Mouse (Mus musculus): ENCODE results near the gene Stat1. TPM values are rescaled to one million over a fixed set of nuclear protein-coding genes. Genes with fewer than 3 reads are reported as not detected.

Gene Stat1
- polyA plus RNA-seq, 1 experiment: 255 TPM

- no peak for TF ChIP-seq CTCF (IDR thresholded peaks at IDR 0.05; ENCODE audit: borderline replicate concordance, control insufficient read depth, extremely low read depth, insufficient read depth, low read length, poor library complexity)
- no peak for TF ChIP-seq POLR2A (IDR thresholded peaks at IDR 0.05; ENCODE audit: control insufficient read depth, extremely low read depth, insufficient read depth, low read length, poor library complexity)
- Histone ChIP-seq H3K36me3 (ENCODE audit: control insufficient read depth, insufficient read depth, low read length) (peaks cover 47% of the 10 kb centered on the region), H3K27ac (ENCODE audit: control insufficient read depth, insufficient read depth, low read length) (no peak overlapping the region), H3K4me1 (replicated peaks; ENCODE audit: control insufficient read depth, insufficient read depth, low read length) (peaks cover 10% of the 10 kb centered on the region), H3K27me3 (ENCODE audit: control insufficient read depth, insufficient read depth, low read length) (no peaks in the 10 kb centered on the region), H3K4me3 (ENCODE audit: control insufficient read depth, insufficient read depth, low read length) (no peak overlapping the region)
- 94% methylated on average over 3 of the region's 3 CpGs for WGBS
- DNase-seq: no peak
Observed at GRCm38 (mm10) chr1:52121052-52121451, 1.8 kb downstream of the Stat1 start.

GRCm38 (mm10) chr1:52124818-52125217, 5.6 kb downstream of the Stat1 start:
- H3K27ac ChIP-seq (ENCODE audit: control insufficient read depth, insufficient read depth, low read length): no peak overlapping the region
- H3K27me3 ChIP-seq (ENCODE audit: control insufficient read depth, insufficient read depth, low read length): no peaks in the 10 kb centered on the region
- WGBS: 87% methylated on average over 3 of the region's 3 CpGs
- peaks cover 9% of the 10 kb centered on the region for H3K4me1 ChIP-seq (replicated peaks; ENCODE audit: control insufficient read depth, insufficient read depth, low read length)
- H3K36me3 ChIP-seq (ENCODE audit: control insufficient read depth, insufficient read depth, low read length): peaks cover 77% of the 10 kb centered on the region
- no peak overlapping the region for H3K4me3 ChIP-seq (ENCODE audit: control insufficient read depth, insufficient read depth, low read length)
- no peak for DNase-seq
- TF ChIP-seq POLR2A (IDR thresholded peaks at IDR 0.05; ENCODE audit: control insufficient read depth, extremely low read depth, insufficient read depth, low read length, poor library complexity) (no peak), CTCF (IDR thresholded peaks at IDR 0.05; ENCODE audit: borderline replicate concordance, control insufficient read depth, extremely low read depth, insufficient read depth, low read length, poor library complexity) (no peak)

- TF ChIP-seq POLR2A (IDR thresholded peaks at IDR 0.05; ENCODE audit: control insufficient read depth, extremely low read depth, insufficient read depth, low read length, poor library complexity): no peak
- no peak for TF ChIP-seq CTCF (IDR thresholded peaks at IDR 0.05; ENCODE audit: borderline replicate concordance, control insufficient read depth, extremely low read depth, insufficient read depth, low read length, poor library complexity)
- Histone ChIP-seq H3K27me3 (ENCODE audit: control insufficient read depth, insufficient read depth, low read length) (no peaks in the 10 kb centered on the region), H3K36me3 (ENCODE audit: control insufficient read depth, insufficient read depth, low read length) (peaks cover 88% of the 10 kb centered on the region), H3K4me1 (replicated peaks; ENCODE audit: control insufficient read depth, insufficient read depth, low read length) (peaks cover 3% of the 10 kb centered on the region; the same call in 1 of the 2 replicates), H3K27ac (ENCODE audit: control insufficient read depth, insufficient read depth, low read length) (no peak overlapping the region), H3K4me3 (ENCODE audit: control insufficient read depth, insufficient read depth, low read length) (no peak overlapping the region)
- DNase-seq: no peak
- WGBS: 95% methylated on average over 6 of the region's 6 CpGs
Observed at GRCm38 (mm10) chr1:52127350-52127749, 8.1 kb downstream of the Stat1 start.

GRCm38 (mm10) chr1:52129794-52130193, 10.6 kb downstream of the Stat1 start:
- Histone ChIP-seq H3K27ac (ENCODE audit: control insufficient read depth, insufficient read depth, low read length) (no peak overlapping the region), H3K4me1 (replicated peaks; ENCODE audit: control insufficient read depth, insufficient read depth, low read length) (peaks cover 3% of the 10 kb centered on the region; the same call in 1 of the 2 replicates), H3K27me3 (ENCODE audit: control insufficient read depth, insufficient read depth, low read length) (no peaks in the 10 kb centered on the region), H3K4me3 (ENCODE audit: control insufficient read depth, insufficient read depth, low read length) (no peak overlapping the region), H3K36me3 (ENCODE audit: control insufficient read depth, insufficient read depth, low read length) (peaks cover 87% of the 10 kb centered on the region)
- TF ChIP-seq POLR2A (IDR thresholded peaks at IDR 0.05; ENCODE audit: control insufficient read depth, extremely low read depth, insufficient read depth, low read length, poor library complexity) (no peak), CTCF (IDR thresholded peaks at IDR 0.05; ENCODE audit: borderline replicate concordance, control insufficient read depth, extremely low read depth, insufficient read depth, low read length, poor library complexity) (no peak)
- DNase-seq: no peak
- WGBS: 60% methylated on average over 6 of the region's 6 CpGs

GRCm38 (mm10) chr1:52131787-52132377, 12.6 kb downstream of the Stat1 start:
- WGBS: 94% methylated on average over 11 of the region's 11 CpGs
- TF ChIP-seq POLR2A (IDR thresholded peaks at IDR 0.05; ENCODE audit: control insufficient read depth, extremely low read depth, insufficient read depth, low read length, poor library complexity) (no peak), CTCF (IDR thresholded peaks at IDR 0.05; ENCODE audit: borderline replicate concordance, control insufficient read depth, extremely low read depth, insufficient read depth, low read length, poor library complexity) (no peak)
- peaks cover 3% of the 10 kb centered on the region; the same call in 1 of the 2 replicates for H3K4me1 ChIP-seq (replicated peaks; ENCODE audit: control insufficient read depth, insufficient read depth, low read length)
- no peaks in the 10 kb centered on the region for H3K27me3 ChIP-seq (ENCODE audit: control insufficient read depth, insufficient read depth, low read length)
- peaks cover 87% of the 10 kb centered on the region for H3K36me3 ChIP-seq (ENCODE audit: control insufficient read depth, insufficient read depth, low read length)
- no peak overlapping the region for H3K4me3 ChIP-seq (ENCODE audit: control insufficient read depth, insufficient read depth, low read length)
- DNase-seq: no peak
- H3K27ac ChIP-seq (ENCODE audit: control insufficient read depth, insufficient read depth, low read length): no peak overlapping the region

GRCm38 (mm10) chr1:52133254-52133653, 14.0 kb downstream of the Stat1 start:
- no peak overlapping the region for H3K4me3 ChIP-seq (ENCODE audit: control insufficient read depth, insufficient read depth, low read length)
- 96% methylated on average over 8 of the region's 8 CpGs for WGBS
- H3K27ac ChIP-seq (ENCODE audit: control insufficient read depth, insufficient read depth, low read length): no peak overlapping the region
- no peak for TF ChIP-seq POLR2A (IDR thresholded peaks at IDR 0.05; ENCODE audit: control insufficient read depth, extremely low read depth, insufficient read depth, low read length, poor library complexity)
- TF ChIP-seq CTCF (IDR thresholded peaks at IDR 0.05; ENCODE audit: borderline replicate concordance, control insufficient read depth, extremely low read depth, insufficient read depth, low read length, poor library complexity): no peak
- no peak for DNase-seq
- H3K27me3 ChIP-seq (ENCODE audit: control insufficient read depth, insufficient read depth, low read length): no peaks in the 10 kb centered on the region
- H3K4me1 ChIP-seq (replicated peaks; ENCODE audit: control insufficient read depth, insufficient read depth, low read length): peaks cover 3% of the 10 kb centered on the region; the same call in 1 of the 2 replicates
- peaks cover 93% of the 10 kb centered on the region for H3K36me3 ChIP-seq (ENCODE audit: control insufficient read depth, insufficient read depth, low read length)
